8 mouse cellular contexts compared by ENCODE assay signal in the genomic region with DNA sequence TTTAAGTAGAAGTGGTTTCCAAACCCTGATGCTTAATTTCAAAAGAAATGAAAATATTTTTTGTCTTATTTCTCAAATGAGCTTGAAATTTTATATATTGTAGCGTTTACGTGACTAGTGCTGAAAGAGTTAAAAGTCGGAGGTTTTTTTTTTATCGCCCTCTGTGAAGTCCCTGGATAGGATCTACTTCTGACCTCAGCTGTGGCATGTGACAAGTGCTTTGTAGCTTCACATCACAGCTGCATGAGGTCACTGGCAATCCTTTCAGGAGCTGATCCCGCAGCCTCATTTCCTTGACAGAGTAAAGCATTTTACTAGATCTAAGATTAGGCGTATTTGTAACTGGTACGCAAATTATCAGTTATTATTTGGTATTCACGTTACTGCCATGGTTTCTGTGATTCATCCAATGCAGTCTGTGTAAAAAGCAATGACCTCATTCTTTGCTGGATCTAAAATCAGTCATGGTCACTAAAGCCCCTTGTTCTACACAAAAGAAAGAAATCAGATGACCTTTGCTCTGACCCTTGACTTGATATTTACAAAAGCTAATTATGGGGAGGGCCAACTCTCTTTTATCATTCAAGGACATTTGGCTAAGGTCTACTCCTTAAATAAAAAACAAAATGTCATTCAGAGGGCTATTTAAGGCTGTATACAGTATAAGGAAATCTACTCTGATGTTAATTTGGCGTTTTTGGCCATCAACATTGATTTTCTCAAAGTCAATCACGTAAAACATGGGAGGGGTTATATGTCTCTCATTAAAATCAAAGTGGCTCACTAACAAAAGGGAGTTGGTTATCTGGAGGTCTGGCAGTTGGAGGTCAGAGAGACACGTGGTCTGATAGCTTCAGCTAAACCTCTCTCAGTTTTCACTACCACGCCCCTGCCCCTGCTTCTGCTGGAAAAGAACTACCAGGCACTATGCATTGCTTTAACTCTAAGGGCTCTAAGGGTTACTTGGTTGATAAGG.
A peak's percentile ranks its signal among the peaks of the same experiment; 100 is the strongest.
DNase-seq lines count a peak whose midpoint lies in the region; ATAC-seq lines count a peak whose summit lies in the region.

No protein-coding gene starts in this region.

- ATAC-seq in midbrain, embryonic 15.5 days (replicated peaks): peak; percentile 88
- ATAC-seq in frontal cortex, adult (ENCODE audit: low TSS enrichment): no peak
- ATAC-seq in cerebellum, adult (ENCODE audit: insufficient number of reproducible peaks, low FRiP score, low TSS enrichment): no peak

- H3K4me3 ChIP-seq in hindbrain, embryonic 10.5 days: peak overlapping the region; percentile 11; the same call in 1 of the 2 replicates
- no peak overlapping the region for H3K4me3 ChIP-seq in midbrain, embryonic 15.5 days

- intact Hi-C loops in gastrocnemius, postnatal 14 days (cut with DNase I; ENCODE audit: low total_unique reads): loop anchor here (5.0 kb wide), 1 partner anchor 504 kb away; no protein-coding TSS in a partner anchor

- no peaks in the 10 kb centered on the region for H3K36me3 ChIP-seq in hindbrain, embryonic 10.5 days
- no peaks in the 10 kb centered on the region for H3K36me3 ChIP-seq in midbrain, embryonic 15.5 days (replicated peaks)

- H3K9me3 ChIP-seq in hindbrain, embryonic 10.5 days: no peaks in the 10 kb centered on the region
- no peaks in the 10 kb centered on the region for H3K9me3 ChIP-seq in midbrain, embryonic 15.5 days

- H3K9ac ChIP-seq in midbrain, embryonic 15.5 days: peak overlapping the region; percentile 24; the same call in 1 of the 2 replicates

- whole genome bisulfite sequencing in hindbrain, embryonic 10.5 days: 6% methylated on average over 12 of the region's 12 CpGs
- WGBS in midbrain, embryonic 15.5 days: 4% methylated on average over 12 of the region's 12 CpGs

- peak; percentile 5 for DNase-seq in gastrocnemius, postnatal 14 days
- DNase-seq in gastrocnemius, adult 18-20 months (ENCODE audit: low spot score): no peak
- DNase-seq in brain, embryonic 18.5 days (ENCODE audit: low read depth, low spot score): peak; percentile 20
- peak; percentile 75 for DNase-seq in hindbrain, embryonic 10.5 days (ENCODE audit: low spot score)
- no peak for DNase-seq in urinary bladder, adult 2 months (ENCODE audit: low spot score)

- peaks cover 20% of the 10 kb centered on the region for H3K27me3 ChIP-seq in hindbrain, embryonic 10.5 days (ENCODE audit: insufficient read depth, poor library complexity, severe bottlenecking)
- no peaks in the 10 kb centered on the region for H3K27me3 ChIP-seq in midbrain, embryonic 15.5 days (replicated peaks)

- peak overlapping the region; percentile 7; the same call in 1 of the 2 replicates for H3K4me2 ChIP-seq in midbrain, embryonic 15.5 days

- H3K4me1 ChIP-seq in hindbrain, embryonic 10.5 days (replicated peaks): peaks cover 29% of the 10 kb centered on the region
- peaks cover 23% of the 10 kb centered on the region for H3K4me1 ChIP-seq in midbrain, embryonic 15.5 days

- H3K27ac ChIP-seq in hindbrain, embryonic 10.5 days: peak overlapping the region; percentile 87
- H3K27ac ChIP-seq in midbrain, embryonic 15.5 days: peak overlapping the region; percentile 88

Comparison
In these comparisons a context has a peak if more than half of its experiments do, and no peak if none do; other contexts are left out.
1. DNase-seq: peak in gastrocnemius, postnatal 14 days (single experiment), brain, embryonic 18.5 days (single experiment) and hindbrain, embryonic 10.5 days (single experiment); none in gastrocnemius, adult 18-20 months (single experiment) and urinary bladder, adult 2 months (single experiment).